Mouse (Mus musculus) cerebellum, adult 2 months (tissue): ENCODE measurements at regions not wholly inside any gene's neighbourhood (a gene's known extent, or its start where the extent isn't known, plus 50 kb on each side); places are given as distances from the start of the nearest gene placed in this dataset.

Experiments
- DNase-seq, 2 experiments: peaks; one replicate each; pipeline ENCODE4 v3.0.0; 2021
- H3K27ac ChIP-seq: fragments of 200-500 bp; 2 replicates; pipeline ENCODE4 v1.5.1; 2012; ENCODE audit warnings: low read length, control low read depth, inconsistent platforms; ENCODE audit not compliant: insufficient read depth
- H3K27me3 ChIP-seq: fragments of 200-500 bp; 2 replicates; pipeline ENCODE4 v1.6.1; 2012; ENCODE audit warnings: inconsistent platforms, mild to moderate bottlenecking, low read length, moderate library complexity; ENCODE audit not compliant: control insufficient read depth, insufficient read depth
- H3K4me1 ChIP-seq: fragments of 200-500 bp; 2 replicates; pipeline ENCODE4 v1.6.1; 2011; ENCODE audit warnings: low read length; ENCODE audit not compliant: control insufficient read depth, insufficient read depth
- H3K4me3 ChIP-seq: fragments of 200-500 bp; replicated peaks from 2 replicates; pipeline ENCODE3; 2011; ENCODE audit warnings: mild to moderate bottlenecking, low read depth, low read length, control low read depth; ENCODE audit not compliant: insufficient read depth
- CTCF ChIP-seq: fragments of 200-500 bp; IDR thresholded peaks from 2 replicates; pipeline ENCODE4 v1.5.1; 2011; ENCODE audit warnings: low read depth, mild to moderate bottlenecking, control low read depth, low read length, moderate library complexity, borderline replicate concordance; ENCODE audit not compliant: insufficient read depth
- POLR2A ChIP-seq: fragments of 200-500 bp; IDR thresholded peaks from 2 replicates; pipeline ENCODE4 v1.6.1; 2011; ENCODE audit warnings: low read length, control low read depth, borderline replicate concordance; ENCODE audit not compliant: insufficient read depth
- whole genome bisulfite sequencing: fragments of 180-500 bp; shearing (Covaris S2); methylation state at CpG from one replicate; pipeline ENCODE4 v1.1.7; 2018; 5-methylcytosine and 5-hydroxymethylcytosine counted together

DNA sequence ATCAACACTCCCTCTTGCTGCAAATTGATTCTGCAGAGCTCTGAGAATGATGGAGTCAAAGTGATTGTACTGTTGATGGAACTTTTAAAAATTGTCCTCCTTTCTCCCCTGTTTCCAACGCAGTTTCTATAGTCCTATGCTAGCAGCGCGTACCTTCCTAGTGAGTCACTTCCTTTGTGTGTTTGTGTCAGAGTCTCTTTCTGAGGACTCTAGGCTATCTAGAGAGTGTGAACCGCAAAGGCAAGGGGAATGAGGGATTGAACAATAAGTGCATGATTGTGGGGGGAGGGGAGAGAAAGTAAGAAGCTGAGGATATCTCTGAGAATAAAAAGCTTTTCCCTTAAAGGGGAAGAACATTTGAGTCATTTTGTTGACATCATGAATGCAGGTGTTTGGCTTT is 188.5 kb upstream of the Hcn1 start:
- H3K4me1 ChIP-seq, result no peaks in the 10 kb centered on the region
- no peak overlapping the region for H3K4me3 ChIP-seq
- 86% methylated on average over 4 of the region's 4 CpGs for WGBS
- TF ChIP-seq CTCF, result no peak
- no peak for TF ChIP-seq POLR2A
- no peak for DNase-seq
- H3K27me3 ChIP-seq, result no peaks in the 10 kb centered on the region
- no peak overlapping the region for H3K27ac ChIP-seq

DNA sequence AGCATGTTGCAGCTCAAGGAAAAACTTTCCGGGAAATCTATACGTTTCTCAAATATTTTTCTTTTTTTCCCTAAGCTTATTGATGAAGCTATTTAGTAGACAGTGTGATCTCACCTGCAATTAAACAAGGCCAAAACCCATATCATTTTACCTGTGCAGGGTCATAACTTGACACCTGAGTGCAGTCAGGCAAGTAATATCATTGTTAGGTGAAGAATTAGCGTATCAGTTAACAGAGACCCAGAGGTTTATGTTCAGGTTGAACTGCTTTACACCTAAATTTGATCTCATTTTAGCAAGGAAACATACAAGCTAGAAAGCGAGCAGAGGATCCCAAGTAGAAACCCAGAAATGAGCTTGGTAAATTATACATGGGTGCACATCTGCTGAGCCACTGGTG is 178.6 kb upstream of the Hcn1 start:
- Histone ChIP-seq H3K4me3 (no peak overlapping the region), H3K27ac (no peak overlapping the region), H3K27me3 (no peaks in the 10 kb centered on the region), H3K4me1 (no peaks in the 10 kb centered on the region)
- 94% methylated on average over 4 of the region's 4 CpGs for WGBS
- DNase-seq, result no peak
- TF ChIP-seq POLR2A, result no peak
- TF ChIP-seq CTCF, result no peak

DNA sequence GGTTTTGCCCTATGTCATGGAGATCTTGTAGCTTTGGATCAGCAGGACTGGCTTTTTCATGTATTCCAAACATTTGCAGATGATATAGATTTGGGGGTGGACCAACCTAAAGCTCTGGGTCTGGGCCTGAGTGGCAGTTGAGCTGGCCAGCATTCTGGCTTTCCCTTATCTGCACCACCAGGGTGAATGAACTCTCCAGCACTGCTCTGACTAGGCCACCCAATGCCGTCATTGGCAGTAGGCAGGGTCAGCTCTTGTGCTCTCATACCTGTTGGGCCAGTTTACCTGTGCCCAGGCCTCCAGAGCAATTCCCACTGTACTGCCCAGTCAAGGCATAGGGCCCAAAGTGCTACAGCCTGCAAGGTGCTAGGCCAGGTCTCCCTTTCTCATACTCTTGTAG is 177.1 kb upstream of the Hcn1 start:
- Histone ChIP-seq H3K4me3 (no peak overlapping the region), H3K4me1 (no peaks in the 10 kb centered on the region), H3K27me3 (no peaks in the 10 kb centered on the region), H3K27ac (no peak overlapping the region)
- 82% methylated on average over 1 of the region's 1 CpGs for WGBS
- DNase-seq, result no peak
- TF ChIP-seq POLR2A, result no peak
- TF ChIP-seq CTCF, result no peak

DNA sequence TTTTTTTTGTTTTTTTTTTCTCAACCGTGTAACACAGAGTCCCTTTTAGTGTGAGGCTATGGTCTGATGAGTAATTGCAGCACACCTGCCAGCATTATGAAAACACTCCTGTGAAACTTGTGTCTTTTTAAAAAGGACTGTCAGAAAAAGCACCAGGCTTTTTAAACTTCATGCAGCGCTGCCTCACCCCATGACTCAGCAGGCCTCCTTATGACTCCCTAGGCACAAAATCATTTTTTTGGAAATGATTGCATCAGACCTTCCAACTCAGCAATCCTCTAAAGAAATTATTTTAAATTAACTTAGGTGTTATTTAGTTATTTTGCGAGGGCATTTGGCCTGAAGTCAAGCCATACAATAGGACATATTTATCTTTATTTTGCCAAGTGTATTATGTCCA is 134.7 kb upstream of the Hcn1 start:
- Histone ChIP-seq H3K4me3 (no peak overlapping the region), H3K27ac (no peak overlapping the region), H3K4me1 (no peaks in the 10 kb centered on the region), H3K27me3 (no peaks in the 10 kb centered on the region)
- no peak for DNase-seq
- TF ChIP-seq POLR2A, result no peak
- no peak for TF ChIP-seq CTCF
- 41% methylated on average over 3 of the region's 3 CpGs for WGBS

DNA sequence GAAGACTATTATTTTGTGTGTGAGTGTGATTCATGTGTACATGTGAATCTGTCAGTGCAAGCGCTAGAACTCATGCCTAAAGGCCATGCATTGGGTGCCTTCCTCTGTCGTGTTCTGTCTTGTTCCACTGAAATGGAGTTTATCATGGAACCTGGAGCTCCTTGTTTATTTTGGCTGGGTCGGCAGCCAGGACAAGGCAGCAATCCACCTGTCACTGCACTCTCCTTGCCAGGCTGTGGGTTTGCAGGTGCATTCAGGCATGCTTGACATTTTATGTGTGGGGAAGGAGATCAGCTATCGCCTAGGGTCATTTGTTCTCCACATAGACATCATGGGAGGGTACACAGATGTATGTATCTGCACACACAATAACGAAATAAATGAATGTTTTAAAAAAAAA is 129.4 kb upstream of the Hcn1 start:
- no peak overlapping the region for H3K4me3 ChIP-seq
- WGBS, result 29% methylated on average over 5 of the region's 5 CpGs
- no peaks in the 10 kb centered on the region; the same call in 1 of the 2 replicates for H3K27me3 ChIP-seq
- no peaks in the 10 kb centered on the region for H3K4me1 ChIP-seq
- no peak for DNase-seq
- no peak for TF ChIP-seq POLR2A
- TF ChIP-seq CTCF, result no peak
- H3K27ac ChIP-seq, result no peak overlapping the region

DNA sequence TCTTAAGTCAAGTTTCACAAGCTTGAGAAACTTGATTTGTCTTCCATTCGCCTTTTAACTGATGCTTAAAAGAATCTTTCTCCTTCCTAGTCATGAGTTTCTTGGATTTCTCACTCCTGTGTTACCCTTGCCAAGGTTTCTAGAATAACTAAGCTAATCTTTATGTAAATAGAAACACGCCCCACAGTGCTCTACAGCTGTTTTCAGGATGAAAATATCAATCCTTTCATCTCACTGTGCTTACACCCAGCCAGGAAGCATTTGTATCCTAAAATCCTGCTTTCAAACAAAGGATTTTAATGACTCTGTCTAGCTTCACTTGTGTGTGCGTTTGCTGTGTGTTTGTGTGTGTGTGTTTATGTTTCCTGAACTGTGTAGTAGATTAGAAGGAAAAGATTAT is 119.5 kb upstream of the Hcn1 start:
- 65% methylated on average over 3 of the region's 3 CpGs for WGBS
- no peak overlapping the region for H3K27ac ChIP-seq
- no peak for TF ChIP-seq POLR2A
- TF ChIP-seq CTCF, result no peak
- H3K4me3 ChIP-seq, result no peak overlapping the region
- H3K4me1 ChIP-seq, result no peaks in the 10 kb centered on the region
- H3K27me3 ChIP-seq, result no peaks in the 10 kb centered on the region
- DNase-seq, result no peak

DNA sequence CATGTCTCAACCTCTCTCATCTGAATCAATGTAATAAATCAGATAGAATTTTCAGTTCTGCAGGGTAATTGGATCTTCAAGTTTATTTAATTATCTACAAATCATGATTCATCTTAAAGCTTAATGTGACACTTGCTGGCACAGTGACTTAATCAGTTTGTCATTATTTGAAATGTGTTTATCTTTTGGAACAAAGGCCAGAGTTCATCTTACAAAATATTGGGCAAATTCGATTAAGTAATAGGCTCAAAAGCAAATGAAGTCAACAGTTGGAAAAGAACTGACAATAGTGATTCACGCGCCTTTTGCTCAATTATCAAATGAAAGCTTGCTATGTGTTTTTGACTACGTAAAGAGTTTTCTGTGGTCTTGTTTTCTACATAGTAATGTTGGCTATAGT is 93.4 kb upstream of the Hcn1 start:
- H3K4me1 ChIP-seq, result no peaks in the 10 kb centered on the region
- no peak for DNase-seq
- 79% methylated on average over 4 of the region's 4 CpGs for WGBS
- no peak overlapping the region for H3K4me3 ChIP-seq
- no peak for TF ChIP-seq CTCF
- H3K27me3 ChIP-seq, result no peaks in the 10 kb centered on the region
- H3K27ac ChIP-seq, result no peak overlapping the region

DNA sequence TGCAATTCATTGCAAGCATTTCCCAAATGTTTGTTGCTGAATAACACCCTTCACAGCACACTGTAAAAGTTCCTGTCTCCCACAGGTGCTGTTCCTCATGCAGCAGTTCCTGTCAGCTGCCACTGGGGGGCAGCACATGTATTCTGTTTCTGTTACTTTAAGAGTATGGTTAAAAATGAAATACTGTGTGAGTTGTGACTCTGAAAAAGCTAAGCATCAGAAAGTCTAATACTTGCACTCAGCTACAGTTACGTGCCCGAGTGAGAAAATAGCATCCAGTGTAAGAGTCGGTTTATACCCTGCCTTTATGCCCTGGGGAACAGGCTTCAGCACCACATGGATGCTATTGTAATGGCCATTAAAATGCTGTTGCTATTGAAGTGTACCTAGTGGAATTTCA is 52.0 kb upstream of the Hcn1 start:
- TF ChIP-seq POLR2A, result no peak
- TF ChIP-seq CTCF, result peak; percentile 92
- no peak overlapping the region for H3K27ac ChIP-seq
- no peaks in the 10 kb centered on the region for H3K4me1 ChIP-seq
- peak; percentile 44 to 64 for DNase-seq
- H3K4me3 ChIP-seq, result no peak overlapping the region
- 29% methylated on average over 3 of the region's 3 CpGs for WGBS
- no peaks in the 10 kb centered on the region for H3K27me3 ChIP-seq
